In genomic region chr17:57078336-57078735, GRCm38 (mm10) we compare ENCODE assay signal across 8 mouse cellular contexts. TPM values are rescaled to one million over a fixed set of nuclear protein-coding genes. Genes with fewer than 3 reads are reported as not detected.
A peak's percentile ranks its signal among the peaks of the same experiment; 100 is the strongest.
DNase-seq lines count a peak whose midpoint lies in the region; ATAC-seq and TF ChIP-seq lines count a peak whose summit lies in the region.

Gene Dennd1c, minus strand, starts transcription at chr17:57078514.

- no peak for TF ChIP-seq POLR2A in heart, adult 2 months (IDR thresholded peaks at IDR 0.05; ENCODE audit: insufficient read depth, low read depth, low read length)

- H3K36me3 ChIP-seq in heart, adult 2 months (ENCODE audit: control insufficient read depth, insufficient read depth, low read length), result no peaks in the 10 kb centered on the region
- no peaks in the 10 kb centered on the region for H3K36me3 ChIP-seq in liver, embryonic 16.5 days (ENCODE audit: control insufficient read depth, insufficient read depth)

- no peaks in the 10 kb centered on the region for H3K9me3 ChIP-seq in liver, embryonic 16.5 days (replicated peaks; ENCODE audit: control insufficient read depth, low read length)

- WGBS in heart, adult 2 months, result 28% methylated on average over 6 of the region's 6 CpGs
- WGBS in liver, embryonic 16.5 days (ENCODE audit: insufficient replicate concordance), result 14% methylated on average over 6 of the region's 6 CpGs

- no peak for TF ChIP-seq EP300 in heart, adult 2 months (IDR thresholded peaks at IDR 0.05; ENCODE audit: insufficient read depth, low read depth, low read length)

- TF ChIP-seq CTCF in heart, adult 2 months (IDR thresholded peaks at IDR 0.05), result no peak

- H3K27me3 ChIP-seq in heart, adult 2 months (ENCODE audit: control insufficient read depth, insufficient read depth, low read length), result no peaks in the 10 kb centered on the region
- no peaks in the 10 kb centered on the region for H3K27me3 ChIP-seq in liver, embryonic 16.5 days (ENCODE audit: control insufficient read depth, insufficient read depth, low read depth, low read length)

- intact Hi-C loops in heart, adult 2 months (cut with DNase I), result no loop called here
- intact Hi-C loops in heart, postnatal 10 days (cut with DNase I), result no loop called here

- H3K79me2 ChIP-seq in heart, adult 2 months (replicated peaks; ENCODE audit: control insufficient read depth, insufficient read depth, low read length), result no peaks in the 10 kb centered on the region

- H3K4me3 ChIP-seq in heart, adult 2 months, result no peak within 1 kb of the TSS; the same call in 1 of the 2 replicates
- peak within 1 kb of the TSS; percentile 16 for H3K4me3 ChIP-seq in liver, embryonic 16.5 days (ENCODE audit: low read depth, low read length)

- peak; percentile 65 for ATAC-seq in liver, embryonic 16.5 days (ENCODE audit: low read depth)

- 0 out of 2 replicates have a peak within 1 kb of the TSS, but pooled peaks have one; percentile 25 for H3K4me2 ChIP-seq in liver, embryonic 16.5 days (ENCODE audit: low read depth, low read length)

- H3K27ac ChIP-seq in heart, adult 2 months, result peak within 1 kb of the TSS; percentile 38; the same call in 1 of the 2 replicates
- no peak within 1 kb of the TSS for H3K27ac ChIP-seq in liver, embryonic 16.5 days (ENCODE audit: low read length)

- DNase-seq in heart, adult 2 months, result peak; percentile 45 to 48
- DNase-seq in heart, postnatal 10 days, result no peak
- DNase-seq in c-Kit-positive CD71-negative TER-119-negative erythroid progenitor cells, embryonic 14.5 days (ENCODE audit: low read depth), result peak; percentile 63
- DNase-seq in spleen, postnatal 14 days (ENCODE audit: low spot score in 2 of 2), result peak; percentile 38 to 39
- no peak for DNase-seq in ovary, postnatal 10 days (ENCODE audit: low spot score)
- DNase-seq in urinary bladder, adult 18-20 months (ENCODE audit: low spot score in 2 of 2), result no peak
- no peak for DNase-seq in cerebellum, adult 8-10 months

- H3K4me1 ChIP-seq in heart, adult 2 months (ENCODE audit: control insufficient read depth, insufficient read depth, low read length), result no peaks in the 10 kb centered on the region; the same call in 1 of the 2 replicates
- H3K4me1 ChIP-seq in liver, embryonic 16.5 days (ENCODE audit: control insufficient read depth, low read depth, low read length), result no peaks in the 10 kb centered on the region

- H3K9ac ChIP-seq in heart, adult 2 months (ENCODE audit: low read depth, low read length), result 0 out of 2 replicates have a peak within 1 kb of the TSS, but pooled peaks have one; percentile 11
- peak within 1 kb of the TSS; percentile 17; the same call in 1 of the 2 replicates for H3K9ac ChIP-seq in liver, embryonic 16.5 days (ENCODE audit: low read depth, low read length)

RNA-seq across cellular contexts. Expression of gene Dennd1c, which starts in this region (rescaled TPM):
- 1 to 10 TPM; 1.1 to 2.0 TPM for total RNA-seq in heart, adult 2 months (2021)
- polyA plus RNA-seq in heart, adult 2 months (2012; rRNA removed), result 5.1 and 6.0 TPM in 2 replicates
- total RNA-seq in heart, postnatal 10 days (2021), result 1 to 10 TPM; 1.3 to 2.3 TPM
- 4.0 and 4.3 TPM in 2 replicates for polyA plus RNA-seq in liver, embryonic 16.5 days (2015; fragmentation: Nextera tagmentation; extraction: Ambion mirVana)

Comparison
In these comparisons a context has a peak if more than half of its experiments do, and no peak if none do; other contexts are left out.
1. DNase-seq: peak in heart, adult 2 months (2 of 2), c-Kit-positive CD71-negative TER-119-negative erythroid progenitor cells, embryonic 14.5 days (single experiment) and spleen, postnatal 14 days (2 of 2); none in heart, postnatal 10 days (0 of 2), ovary, postnatal 10 days (single experiment), urinary bladder, adult 18-20 months (0 of 2) and cerebellum, adult 8-10 months (single experiment).